Mouse (Mus musculus): ENCODE measurements around the gene Rab3ip.

DNA sequence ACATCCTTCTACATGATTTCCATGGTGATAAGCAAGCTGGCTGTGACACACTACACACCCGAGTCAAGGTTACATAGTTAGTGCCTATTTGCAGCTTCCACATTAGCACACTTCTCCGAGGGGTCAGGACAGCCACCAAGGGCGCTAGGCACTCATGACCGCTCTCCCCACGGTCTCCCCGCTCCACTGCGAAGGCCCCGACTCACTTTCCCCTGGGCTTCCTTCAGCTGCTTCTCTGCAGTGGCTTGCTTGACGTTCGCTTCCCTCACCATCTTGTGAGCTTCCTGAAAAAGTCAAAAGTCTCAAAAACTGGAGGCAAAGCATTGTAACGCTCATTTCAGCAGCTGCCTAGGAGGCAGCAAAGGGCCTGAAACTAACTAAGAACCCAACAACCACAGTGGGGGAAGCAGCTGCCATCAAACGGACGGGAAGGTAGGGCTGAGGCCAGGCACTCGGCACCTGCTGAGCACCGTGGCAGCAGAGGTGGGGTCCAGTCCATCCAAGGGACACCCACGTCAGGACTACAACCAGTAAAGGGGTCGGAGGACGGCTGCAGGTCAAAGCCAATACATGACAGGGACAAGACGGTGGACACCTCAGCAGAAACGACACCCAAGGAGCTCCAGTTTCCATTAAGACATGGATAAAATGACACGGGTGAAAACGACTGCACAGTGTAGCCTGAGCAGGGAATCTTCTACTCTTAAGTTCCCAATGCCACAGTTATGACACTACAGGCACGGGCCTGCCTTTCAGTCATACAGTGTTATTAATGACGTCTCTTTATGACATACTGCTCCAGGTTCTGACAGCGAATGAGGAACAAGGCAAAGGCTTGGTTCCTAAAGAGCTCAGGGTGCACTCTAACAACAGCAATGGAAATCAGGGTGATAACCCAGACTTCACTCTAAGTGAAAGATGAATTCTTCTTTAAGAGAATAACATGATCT is 30.9 kb downstream of the Rab3ip start:
- TF ChIP-seq CTCF (IDR thresholded peaks at IDR 0.05; ENCODE audit: control insufficient read depth, insufficient read depth, low read length) (no peak), POLR2A (IDR thresholded peaks at IDR 0.05; ENCODE audit: borderline replicate concordance, control insufficient read depth, low read depth, low read length) (no peak)
